Mouse (Mus musculus) midbrain, postnatal 0 days (tissue): ENCODE measurements at regions not wholly inside any gene's neighbourhood (a gene's known extent, or its start where the extent isn't known, plus 50 kb on each side); places are given as distances from the start of the nearest gene placed in this dataset.

Experiments used
- ATAC-seq: fragments of 200-750 bp; cut with Nextera tagmentation; 2 replicates; pipeline ENCODE4 v1.8.0; 2017; ENCODE audit warnings: moderate number of reproducible peaks, mild to moderate bottlenecking, moderate TSS enrichment, moderate library complexity; ENCODE audit not compliant: low FRiP score
- DNase-seq: peaks from one replicate; pipeline ENCODE4 v3.0.0-alpha.2; 2015; ENCODE audit warnings: low spot score
- H3K27ac ChIP-seq: fragments of 300-500 bp; sonication (generic); 2 replicates; pipeline ENCODE4 v1.5.1; 2014; ENCODE audit warnings: low read depth, mild to moderate bottlenecking, low read length, mixed read lengths
- H3K27me3 ChIP-seq: fragments of 300-500 bp; sonication (generic); 2 replicates; pipeline ENCODE4 v1.6.1; 2014; ENCODE audit warnings: low read length, control low read depth, mixed read lengths; ENCODE audit not compliant: insufficient read depth
- H3K36me3 ChIP-seq: fragments of 300-500 bp; sonication (generic); 2 replicates; pipeline ENCODE4 v1.6.1; 2014; ENCODE audit warnings: low read length, control low read depth, mixed read lengths; ENCODE audit not compliant: insufficient read depth
- H3K4me1 ChIP-seq: fragments of 300-500 bp; sonication (generic); 2 replicates; pipeline ENCODE4 v1.6.1; 2014; ENCODE audit warnings: mild to moderate bottlenecking, control low read depth, antibody characterized with exemption, low read length, mixed read lengths; ENCODE audit not compliant: insufficient read depth
- H3K4me2 ChIP-seq: fragments of 300-500 bp; sonication (generic); 2 replicates; pipeline ENCODE4 v1.6.1; 2014; ENCODE audit warnings: low read depth, mild to moderate bottlenecking, low read length, mixed read lengths; ENCODE audit not compliant: poor library complexity, severe bottlenecking
- H3K4me3 ChIP-seq: fragments of 300-500 bp; sonication (generic); 2 replicates; pipeline ENCODE4 v1.5.1; 2014; ENCODE audit warnings: low read depth, mild to moderate bottlenecking, low read length, moderate library complexity
- H3K9ac ChIP-seq: fragments of 300-500 bp; sonication (generic); replicated peaks from 2 replicates; pipeline ENCODE4 v1.6.1; 2014; ENCODE audit warnings: mild to moderate bottlenecking, low read length, moderate library complexity, mixed read lengths; ENCODE audit not compliant: poor library complexity, severe bottlenecking
- H3K9me3 ChIP-seq: fragments of 300-500 bp; sonication (generic); 2 replicates; pipeline ENCODE4 v1.6.1; 2016; ENCODE audit warnings: low read length, control low read depth
- CTCF ChIP-seq: IDR thresholded peaks from 2 replicates; pipeline ENCODE4 v1.5.1; 2016; ENCODE audit warnings: antibody characterized with exemption, mild to moderate bottlenecking
- WGBS: fragments of 180-500 bp; shearing (Covaris S2); extraction: QIAGEN DNeasy Blood & Tissue Kit; methylation state at CpG from one replicate; pipeline ENCODE4 v1.1.7; 2014; 5-methylcytosine and 5-hydroxymethylcytosine counted together

GRCm38 (mm10) chr11:6764186-6764585, 73.3 kb downstream of the Gm11983 start:
- Histone ChIP-seq H3K4me3 (no peak overlapping the region), H3K36me3 (no peaks in the 10 kb centered on the region), H3K4me1 (no peaks in the 10 kb centered on the region), H3K27me3 (no peaks in the 10 kb centered on the region), H3K9me3 (no peaks in the 10 kb centered on the region), H3K27ac (no peak overlapping the region), H3K9ac (no peak overlapping the region), H3K4me2 (no peak overlapping the region)
- DNase-seq (no peak), ATAC-seq (no peak)
- 93% methylated on average over 3 of the region's 3 CpGs for WGBS
- no peak for TF ChIP-seq CTCF

DNA sequence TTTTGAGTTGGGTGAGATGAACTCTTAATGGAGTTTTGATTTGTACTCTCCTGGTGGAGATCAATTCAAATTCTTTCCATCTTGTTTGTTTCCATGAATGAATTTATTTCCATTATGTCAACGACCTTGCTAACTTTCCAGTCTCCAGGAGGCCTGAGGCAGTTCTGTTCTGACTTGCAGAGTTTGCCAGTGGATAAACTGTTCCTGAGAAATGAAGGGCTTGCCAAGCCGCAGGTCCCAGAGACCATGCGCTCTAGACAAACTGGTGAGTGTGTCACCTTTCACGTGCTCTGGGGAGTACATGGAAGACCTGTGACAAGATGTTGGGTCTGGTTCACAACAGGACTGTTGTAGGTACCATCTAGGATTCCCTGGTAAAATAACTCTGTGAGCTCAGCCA, 74.5 kb downstream of the Gm11983 start:
- 78% methylated on average over 4 of the region's 4 CpGs for WGBS
- no peaks in the 10 kb centered on the region for H3K27me3 ChIP-seq
- no peaks in the 10 kb centered on the region for H3K36me3 ChIP-seq
- H3K27ac ChIP-seq, result no peak overlapping the region
- no peaks in the 10 kb centered on the region for H3K9me3 ChIP-seq
- H3K4me3 ChIP-seq, result no peak overlapping the region
- no peak for TF ChIP-seq CTCF
- DNase-seq (no peak), ATAC-seq (no peak)
- H3K4me2 ChIP-seq, result no peak overlapping the region
- H3K9ac ChIP-seq, result no peak overlapping the region
- H3K4me1 ChIP-seq, result no peaks in the 10 kb centered on the region

- no peaks in the 10 kb centered on the region for H3K27me3 ChIP-seq
- H3K4me3 ChIP-seq, result no peak overlapping the region
- no peaks in the 10 kb centered on the region for H3K4me1 ChIP-seq
- H3K36me3 ChIP-seq, result no peaks in the 10 kb centered on the region
- no peak overlapping the region for H3K27ac ChIP-seq
- WGBS, result 36% methylated on average over 11 of the region's 11 CpGs
- H3K4me2 ChIP-seq, result no peak overlapping the region
- no peak overlapping the region for H3K9ac ChIP-seq
- DNase-seq, result peak; percentile 4
- no peak for TF ChIP-seq CTCF
- no peak for ATAC-seq
- no peaks in the 10 kb centered on the region for H3K9me3 ChIP-seq
These were observed 75.4 kb downstream of the Gm11983 start for GRCm38 (mm10) chr11:6761876-6762628.

- Histone ChIP-seq H3K27me3 (no peaks in the 10 kb centered on the region), H3K4me2 (no peak overlapping the region), H3K27ac (no peak overlapping the region), H3K36me3 (no peaks in the 10 kb centered on the region), H3K4me3 (no peak overlapping the region), H3K4me1 (no peaks in the 10 kb centered on the region), H3K9me3 (no peaks in the 10 kb centered on the region), H3K9ac (no peak overlapping the region)
- DNase-seq (no peak), ATAC-seq (no peak)
- 81% methylated on average over 4 of the region's 4 CpGs for WGBS
- no peak for TF ChIP-seq CTCF
These were observed 77.9 kb downstream of the Gm11983 start for GRCm38 (mm10) chr11:6759578-6759977.

- H3K9ac ChIP-seq, result no peak overlapping the region
- no peak overlapping the region for H3K4me3 ChIP-seq
- H3K36me3 ChIP-seq, result no peaks in the 10 kb centered on the region
- ATAC-seq (no peak), DNase-seq (no peak)
- TF ChIP-seq CTCF, result no peak
- no peak overlapping the region for H3K4me2 ChIP-seq
- no peaks in the 10 kb centered on the region for H3K27me3 ChIP-seq
- H3K27ac ChIP-seq, result no peak overlapping the region
- no peaks in the 10 kb centered on the region for H3K9me3 ChIP-seq
- H3K4me1 ChIP-seq, result no peaks in the 10 kb centered on the region
- WGBS, result 90% methylated on average over 5 of the region's 5 CpGs
These were observed 81.1 kb downstream of the Ramp3 start for GRCm38 (mm10) chr11:6739439-6739838.

GRCm38 (mm10) chr11:6738581-6738980, 80.3 kb downstream of the Ramp3 start:
- no peak for DNase-seq
- Histone ChIP-seq H3K36me3 (no peaks in the 10 kb centered on the region), H3K9ac (no peak overlapping the region), H3K27ac (no peak overlapping the region), H3K9me3 (no peaks in the 10 kb centered on the region), H3K27me3 (no peaks in the 10 kb centered on the region), H3K4me3 (no peak overlapping the region), H3K4me1 (no peaks in the 10 kb centered on the region), H3K4me2 (no peak overlapping the region)
- no peak for ATAC-seq
- WGBS, result 47% methylated on average over 3 of the region's 3 CpGs
- TF ChIP-seq CTCF, result no peak
